Mouse (Mus musculus) E14TG2a.4 (cell line): ENCODE measurements at regions not wholly inside any gene's neighbourhood (a gene's known extent, or its start where the extent isn't known, plus 50 kb on each side); places are given as distances from the start of the nearest gene placed in this dataset.

Experiments
- H3K27me3 ChIP-seq: 2 replicates; pipeline ENCODE4 v1.6.1; 2014; ENCODE audit warnings: low read length, control low read depth; ENCODE audit not compliant: insufficient read depth
- H3K36me3 ChIP-seq: 2 replicates; pipeline ENCODE4 v1.6.1; 2014; ENCODE audit warnings: low read length, control low read depth; ENCODE audit not compliant: insufficient read depth
- H3K4me1 ChIP-seq: replicated peaks from 2 replicates; pipeline ENCODE4 v1.6.1; 2014; ENCODE audit warnings: low read depth, low read length, control low read depth
- H3K4me3 ChIP-seq: replicated peaks from 2 replicates; pipeline ENCODE4 v1.5.1; 2014; ENCODE audit warnings: mild to moderate bottlenecking, low read length
- H3K9me3 ChIP-seq: 2 replicates; pipeline ENCODE4 v1.6.1; 2014; ENCODE audit warnings: low read length, control low read depth
- CTCF ChIP-seq: conservative IDR thresholded peaks from 2 replicates; pipeline ENCODE4 v1.5.1; 2014; ENCODE audit warnings: low read length
- NANOG ChIP-seq: IDR thresholded peaks from 2 replicates; pipeline ENCODE4 v1.6.1; 2014; ENCODE audit warnings: borderline replicate concordance, low read length, mixed read lengths
- POU5F1 ChIP-seq: IDR thresholded peaks from 2 replicates; pipeline ENCODE4 v1.6.1; 2014; ENCODE audit warnings: low read length, borderline replicate concordance

- H3K9me3 ChIP-seq, result no peaks in the 10 kb centered on the region
- no peak overlapping the region for H3K4me3 ChIP-seq
- H3K4me1 ChIP-seq, result no peaks in the 10 kb centered on the region
- H3K36me3 ChIP-seq, result no peaks in the 10 kb centered on the region
- TF ChIP-seq CTCF, result no peak
- no peak for TF ChIP-seq POU5F1
- no peak for TF ChIP-seq NANOG
- no peaks in the 10 kb centered on the region for H3K27me3 ChIP-seq
These were observed 1039.5 kb upstream of the Adcyap1 start for GRCm38 (mm10) chr17:92159325-92159724.

- Histone ChIP-seq H3K27me3 (no peaks in the 10 kb centered on the region), H3K4me1 (no peaks in the 10 kb centered on the region), H3K4me3 (no peak overlapping the region), H3K36me3 (no peaks in the 10 kb centered on the region), H3K9me3 (no peaks in the 10 kb centered on the region)
- TF ChIP-seq NANOG (no peak), POU5F1 (no peak), CTCF (no peak)
These were observed 1013.1 kb upstream of the Adcyap1 start for GRCm38 (mm10) chr17:92185740-92186139.

GRCm38 (mm10) chr17:92210730-92211129 is 988.1 kb upstream of the Adcyap1 start:
- no peaks in the 10 kb centered on the region for H3K9me3 ChIP-seq
- H3K27me3 ChIP-seq, result no peaks in the 10 kb centered on the region
- H3K4me3 ChIP-seq, result no peak overlapping the region
- TF ChIP-seq CTCF (peak; percentile 34), NANOG (no peak), POU5F1 (no peak)
- no peaks in the 10 kb centered on the region for H3K36me3 ChIP-seq
- no peaks in the 10 kb centered on the region for H3K4me1 ChIP-seq

GRCm38 (mm10) chr17:92216464-92216863 is 982.4 kb upstream of the Adcyap1 start:
- no peaks in the 10 kb centered on the region for H3K4me1 ChIP-seq
- H3K9me3 ChIP-seq, result no peaks in the 10 kb centered on the region
- H3K36me3 ChIP-seq, result no peaks in the 10 kb centered on the region
- no peak for TF ChIP-seq CTCF
- TF ChIP-seq POU5F1, result no peak
- TF ChIP-seq NANOG, result no peak
- H3K4me3 ChIP-seq, result no peak overlapping the region
- no peaks in the 10 kb centered on the region for H3K27me3 ChIP-seq
